Mouse (Mus musculus) layer of hippocampus, adult 11-12 months (tissue): ENCODE data around the gene Sec24a.
"Not testable (repeated sequence)": the region's sequence is repeated elsewhere in the genome, so short reads cannot be mapped to it uniquely, and the experiment has no call there.

Experiments
- DNase-seq: peaks from one replicate; pipeline ENCODE4 v3.0.0; 2022; ENCODE audit warnings: low spot score

Gene Sec24a

GRCm38 (mm10) chr11:51759941-51760657 lies 3.3 kb downstream of the Sec24a start:
- no peak for DNase-seq

GRCm38 (mm10) chr11:51759251-51759650 lies 4.2 kb downstream of the Sec24a start:
- DNase-seq: no peak

- not testable (repeated sequence) for DNase-seq
Observed at GRCm38 (mm10) chr11:51758207-51758606, 5.2 kb downstream of the Sec24a start.

GRCm38 (mm10) chr11:51757625-51758024 lies 5.8 kb downstream of the Sec24a start:
- DNase-seq: no peak

- DNase-seq: no peak
Observed at GRCm38 (mm10) chr11:51757023-51757422, 6.4 kb downstream of the Sec24a start.

GRCm38 (mm10) chr11:51756352-51756771 lies 7.1 kb downstream of the Sec24a start:
- peak; percentile 90 for DNase-seq

GRCm38 (mm10) chr11:51755621-51756311 lies 7.7 kb downstream of the Sec24a start:
- DNase-seq: no peak

- not testable (repeated sequence) for DNase-seq
Observed at GRCm38 (mm10) chr11:51751623-51752225, 11.7 kb downstream of the Sec24a start.

- DNase-seq: no peak
Observed at GRCm38 (mm10) chr11:51746096-51746495, 17.3 kb downstream of the Sec24a start.

GRCm38 (mm10) chr11:51740701-51741100 lies 22.7 kb downstream of the Sec24a start:
- no peak for DNase-seq

- DNase-seq: no peak
Observed at GRCm38 (mm10) chr11:51738651-51739403, 24.6 kb downstream of the Sec24a start.

GRCm38 (mm10) chr11:51734218-51734617 lies 29.2 kb downstream of the Sec24a start:
- DNase-seq: not testable (repeated sequence)

- DNase-seq: no peak
Observed at GRCm38 (mm10) chr11:51732883-51733282, 30.6 kb downstream of the Sec24a start.

- DNase-seq: no peak
Observed at GRCm38 (mm10) chr11:51721066-51721465, 42.4 kb downstream of the Sec24a start.

- no peak for DNase-seq
Observed at GRCm38 (mm10) chr11:51707080-51707479, 56.4 kb downstream of the Sec24a start.

GRCm38 (mm10) chr11:51706451-51706850 lies 57.0 kb downstream of the Sec24a start:
- DNase-seq: no peak

GRCm38 (mm10) chr11:51703379-51703998 lies 59.9 kb downstream of the Sec24a start:
- DNase-seq: no peak

GRCm38 (mm10) chr11:51702831-51703230 lies 60.6 kb downstream of the Sec24a start:
- no peak for DNase-seq

- DNase-seq: no peak
Observed at GRCm38 (mm10) chr11:51694984-51695383, 68.5 kb downstream of the Sec24a start.

GRCm38 (mm10) chr11:51690597-51690996 lies 72.8 kb downstream of the Sec24a start:
- DNase-seq: not testable (repeated sequence)

- no peak for DNase-seq
Observed at GRCm38 (mm10) chr11:51689343-51689742, 74.1 kb downstream of the Sec24a start.
